ENCODE assay signal across 24 mouse cellular contexts in the genomic region with DNA sequence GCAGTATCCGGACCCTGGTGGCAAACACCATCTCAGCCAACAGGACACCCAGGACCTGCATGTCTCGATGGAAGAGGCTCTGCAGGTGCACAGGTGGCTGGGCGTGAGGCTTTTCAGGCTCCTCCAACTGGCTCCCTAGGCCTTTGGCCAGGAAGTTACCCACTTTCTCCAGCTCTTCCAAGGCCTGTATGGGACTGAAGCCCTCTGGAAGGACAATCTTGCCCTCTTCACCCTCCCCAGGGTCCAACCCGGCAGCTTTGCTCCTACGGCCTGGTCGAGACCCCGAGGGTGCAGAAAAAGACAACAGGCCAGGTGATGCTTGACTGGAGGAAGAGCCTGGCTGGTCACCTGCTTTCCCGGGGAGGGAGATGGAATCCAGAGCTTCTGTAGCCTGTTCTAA. TPM values are rescaled to one million over a fixed set of nuclear protein-coding genes. Genes with fewer than 3 reads are reported as not detected.
A peak's percentile ranks its signal among the peaks of the same experiment; 100 is the strongest.
DNase-seq lines count a peak whose midpoint lies in the region; ATAC-seq and TF ChIP-seq lines count a peak whose summit lies in the region.
"Had no signal": no experiment of that assay in that cellular context is flagged by ENCODE, and none has a peak within 500 bp of the region (broad histone marks: within the 10 kb centered on the region; RNA-seq: fewer than 3 reads in every experiment).

No protein-coding gene starts in this region.

- 0 out of 2 replicates have a peak, but pooled peaks cover 5% of the 10 kb centered on the region for H3K27me3 ChIP-seq in forebrain, embryonic 13.5 days
- no peaks in the 10 kb centered on the region for H3K27me3 ChIP-seq in forebrain, embryonic 11.5 days (ENCODE audit: control insufficient read depth, insufficient read depth, low read length)
- no peaks in the 10 kb centered on the region for H3K27me3 ChIP-seq in liver, embryonic 11.5 days (replicated peaks; ENCODE audit: control insufficient read depth, insufficient read depth, low read length)
- no peaks in the 10 kb centered on the region for H3K27me3 ChIP-seq in G1E (ENCODE audit: insufficient read depth, low read length)
- H3K27me3 ChIP-seq in liver, embryonic 14.5 days (ENCODE audit: control insufficient read depth, insufficient read depth, low read length), result no peaks in the 10 kb centered on the region
- H3K27me3 ChIP-seq: heart, embryonic 13.5 days; hindbrain, embryonic 12.5 days; Patski had no signal

- WGBS in forebrain, embryonic 13.5 days, result 89% methylated on average over 8 of the region's 8 CpGs
- WGBS in forebrain, embryonic 11.5 days, result 93% methylated on average over 8 of the region's 8 CpGs
- 92% methylated on average over 8 of the region's 8 CpGs for WGBS in liver, embryonic 11.5 days
- 86% methylated on average over 8 of the region's 8 CpGs for WGBS in liver, embryonic 14.5 days (ENCODE audit: insufficient replicate concordance)

- no peaks in the 10 kb centered on the region for H3K9me3 ChIP-seq in forebrain, embryonic 13.5 days (replicated peaks)
- no peaks in the 10 kb centered on the region for H3K9me3 ChIP-seq in forebrain, embryonic 11.5 days (ENCODE audit: control insufficient read depth, low read length)
- no peaks in the 10 kb centered on the region for H3K9me3 ChIP-seq in liver, embryonic 11.5 days (ENCODE audit: control insufficient read depth, low read length)
- H3K9me3 ChIP-seq in G1E (replicated peaks), result no peaks in the 10 kb centered on the region
- H3K9me3 ChIP-seq in liver, embryonic 14.5 days (ENCODE audit: control insufficient read depth, low read length), result no peaks in the 10 kb centered on the region
- H3K9me3 ChIP-seq: embryonic facial prominence, embryonic 10.5 days; forebrain, embryonic 12.5 days; heart, embryonic 13.5 days; hindbrain, embryonic 12.5 days had no signal

- no peak for TF ChIP-seq CTCF in G1E (IDR thresholded peaks at IDR 0.05; ENCODE audit: low read depth, low read length)
- no peak for TF ChIP-seq CTCF in liver, embryonic 14.5 days (IDR thresholded peaks at IDR 0.05; ENCODE audit: low read depth)

- H3K36me3 ChIP-seq in forebrain, embryonic 13.5 days (ENCODE audit: poor library complexity, severe bottlenecking), result peaks cover 41% of the 10 kb centered on the region
- H3K36me3 ChIP-seq in forebrain, embryonic 11.5 days (ENCODE audit: control insufficient read depth, insufficient read depth, low read length), result no peaks in the 10 kb centered on the region; the same call in 1 of the 2 replicates
- H3K36me3 ChIP-seq in liver, embryonic 11.5 days (ENCODE audit: control insufficient read depth, insufficient read depth, low read length), result peaks cover 20% of the 10 kb centered on the region
- peaks cover 62% of the 10 kb centered on the region for H3K36me3 ChIP-seq in G1E (replicated peaks)
- peaks cover 17% of the 10 kb centered on the region for H3K36me3 ChIP-seq in liver, embryonic 14.5 days (replicated peaks; ENCODE audit: control insufficient read depth, insufficient read depth, low read depth)

- TF ChIP-seq EP300 in liver, embryonic 14.5 days (IDR thresholded peaks at IDR 0.05; ENCODE audit: low read depth), result no peak

- H3K27ac ChIP-seq in forebrain, embryonic 13.5 days, result no peak overlapping the region
- H3K27ac ChIP-seq in forebrain, embryonic 11.5 days (ENCODE audit: low read depth, low read length), result no peak overlapping the region
- H3K27ac ChIP-seq in liver, embryonic 11.5 days (ENCODE audit: low read depth, low read length), result no peak overlapping the region; the same call in 1 of the 2 replicates
- H3K27ac ChIP-seq in liver, embryonic 14.5 days, result peak overlapping the region; percentile 4; the same call in 1 of the 2 replicates
- H3K27ac ChIP-seq: embryonic facial prominence, embryonic 10.5 days; forebrain, embryonic 12.5 days; heart, embryonic 13.5 days; hindbrain, embryonic 12.5 days; hindbrain, postnatal 0 days had no signal

- no peak overlapping the region for H3K4me2 ChIP-seq in forebrain, embryonic 13.5 days
- no peak overlapping the region for H3K4me2 ChIP-seq in forebrain, embryonic 11.5 days (ENCODE audit: low read depth, low read length, severe bottlenecking)
- no peak overlapping the region; the same call in none of the 2 replicates for H3K4me2 ChIP-seq in liver, embryonic 11.5 days
- H3K4me2 ChIP-seq in liver, embryonic 14.5 days (ENCODE audit: low read depth), result peak overlapping the region; percentile 89
- H3K4me2 ChIP-seq: forebrain, embryonic 12.5 days had no signal

- H3K4me1 ChIP-seq in forebrain, embryonic 13.5 days, result peaks cover 18% of the 10 kb centered on the region
- H3K4me1 ChIP-seq in forebrain, embryonic 11.5 days (replicated peaks; ENCODE audit: control insufficient read depth, insufficient read depth, low read length), result peaks cover 8% of the 10 kb centered on the region
- peaks cover 56% of the 10 kb centered on the region for H3K4me1 ChIP-seq in liver, embryonic 11.5 days (replicated peaks; ENCODE audit: control insufficient read depth, insufficient read depth, low read length)
- peaks cover 89% of the 10 kb centered on the region for H3K4me1 ChIP-seq in G1E (ENCODE audit: insufficient read depth, low read depth, low read length)
- H3K4me1 ChIP-seq in liver, embryonic 14.5 days (replicated peaks; ENCODE audit: control insufficient read depth in 2 of 2, insufficient read depth in 2 of 2, low read length in 1 of 2), result peaks cover 39 to 52% of the 10 kb centered on the region in 2 experiments

- no peak for DNase-seq in forebrain, embryonic 11.5 days (ENCODE audit: low spot score)
- DNase-seq in liver, embryonic 11.5 days (ENCODE audit: low spot score), result no peak
- no peak for DNase-seq in liver
- DNase-seq in G1E (ENCODE audit: low spot score), result no peak
- DNase-seq in liver, embryonic 14.5 days (ENCODE audit: low read depth in 3 of 3, low spot score in 3 of 3), result no peak
- DNase-seq in testis, postnatal 14 days (ENCODE audit: low spot score), result no peak
- DNase-seq: adrenal gland, postnatal 14 days; cerebellum, adult 18-20 months; cerebellum, postnatal 10 days; forebrain, postnatal 0 days; gastrocnemius, postnatal 14 days; heart, postnatal 36 days had no signal

- no peak overlapping the region for H3K4me3 ChIP-seq in forebrain, embryonic 13.5 days
- H3K4me3 ChIP-seq in forebrain, embryonic 11.5 days (ENCODE audit: low read depth, low read length), result no peak overlapping the region
- no peak overlapping the region for H3K4me3 ChIP-seq in liver, embryonic 11.5 days (ENCODE audit: low read depth, low read length)
- peak overlapping the region; percentile 68; the same call in 1 of the 2 replicates for H3K4me3 ChIP-seq in G1E (ENCODE audit: low read depth, low read length)
- H3K4me3 ChIP-seq in liver, embryonic 14.5 days (ENCODE audit: insufficient read depth in 1 of 2, low read depth in 2 of 2, low read length in 2 of 2), result peak overlapping the region in 1 of 2 experiments; percentile 10; a peak in 2 of 4 replicates
- H3K4me3 ChIP-seq: embryonic facial prominence, embryonic 10.5 days; forebrain, embryonic 12.5 days; heart, embryonic 13.5 days; hindbrain, embryonic 12.5 days had no signal

- no peak for ATAC-seq in forebrain, embryonic 13.5 days
- ATAC-seq in forebrain, embryonic 11.5 days (replicated peaks; ENCODE audit: low FRiP score), result no peak
- ATAC-seq in liver, embryonic 11.5 days (replicated peaks; ENCODE audit: low FRiP score), result no peak
- ATAC-seq in G1E (ENCODE audit: extremely low read depth, insufficient number of reproducible peaks, low FRiP score, poor library complexity, severe bottlenecking), result no peak
- ATAC-seq in liver, embryonic 14.5 days (ENCODE audit: insufficient read depth), result no peak
- ATAC-seq in megakaryocyte-erythroid progenitor cell, adult 5-6 weeks (replicated peaks; ENCODE audit: low FRiP score, low TSS enrichment, poor library complexity, severe bottlenecking), result no peak
- ATAC-seq: activated CD4-positive, CD25-positive, alpha-beta regulatory T cell, adult 4 months; forebrain, postnatal 0 days; hindbrain, postnatal 0 days; Patski had no signal

- H3K9ac ChIP-seq in forebrain, embryonic 13.5 days, result 0 out of 2 replicates have a peak overlapping the region, but pooled peaks have one; percentile 8
- no peak overlapping the region for H3K9ac ChIP-seq in forebrain, embryonic 11.5 days (ENCODE audit: low read length)
- peak overlapping the region; percentile 63; the same call in 1 of the 2 replicates for H3K9ac ChIP-seq in liver, embryonic 11.5 days (ENCODE audit: low read depth, low read length)
- H3K9ac ChIP-seq in liver, embryonic 14.5 days (replicated peaks), result no peak overlapping the region
- H3K9ac ChIP-seq: forebrain, postnatal 0 days; hindbrain, embryonic 12.5 days had no signal

RNA-seq across cellular contexts. Expression of gene Wdr81, which starts 2.4 kb away (rescaled TPM):
- 5.0 and 5.6 TPM in 2 replicates for polyA plus RNA-seq in forebrain, embryonic 13.5 days (2015; fragmentation: Nextera tagmentation; extraction: Ambion mirVana)
- polyA plus RNA-seq in forebrain, embryonic 11.5 days (2014; fragmentation: Nextera tagmentation; extraction: Ambion mirVana), result 6.3 and 6.5 TPM in 2 replicates
- 21.8 and 21.9 TPM in 2 replicates for polyA plus RNA-seq in liver, embryonic 11.5 days (2014; fragmentation: Nextera tagmentation; extraction: Ambion mirVana)
- total RNA-seq in G1E (2014; fragmentation: Nextera tagmentation), result 6.3 and 12.3 TPM in 2 replicates
- total RNA-seq in G1E (2017), result 15.0 and 17.4 TPM in 2 replicates
- polyA plus RNA-seq in G1E (2012), result 18.7 and 20.5 TPM in 2 replicates
- polyA plus RNA-seq in liver, embryonic 14.5 days (2012; rRNA removed), result 15.3 and 16.4 TPM in 2 replicates
- 14.6 and 15.8 TPM in 2 replicates for polyA plus RNA-seq in liver, embryonic 14.5 days (2014; fragmentation: Nextera tagmentation; extraction: Ambion mirVana)
- total RNA-seq in megakaryocyte-erythroid progenitor cell, adult 5-6 weeks (2014; fragmentation: Nextera tagmentation), result 24.6 and 32.2 TPM in 2 replicates
- total RNA-seq in megakaryocyte-erythroid progenitor cell, adult 5-6 weeks (2017), result 7.1 and 23.4 TPM in 2 replicates

RNA-seq across cellular contexts. Expression of gene Tlcd2, which starts 9.4 kb away (rescaled TPM):
- polyA plus RNA-seq in forebrain, embryonic 13.5 days (2015; fragmentation: Nextera tagmentation; extraction: Ambion mirVana), result 1.4 and 1.9 TPM in 2 replicates
- polyA plus RNA-seq in forebrain, embryonic 11.5 days (2014; fragmentation: Nextera tagmentation; extraction: Ambion mirVana), result 9.5 TPM in 2 replicates
- polyA plus RNA-seq in liver, embryonic 11.5 days (2014; fragmentation: Nextera tagmentation; extraction: Ambion mirVana), result 29.8 and 33.0 TPM in 2 replicates
- total RNA-seq in G1E (2014; fragmentation: Nextera tagmentation), result 1.7 TPM in 1 of 2 replicates, not detected in the other
- total RNA-seq in G1E (2017), result 0.58 and 1.8 TPM in 2 replicates
- polyA plus RNA-seq in G1E (2012), result not detected in 2 replicates
- polyA plus RNA-seq in liver, embryonic 14.5 days (2012; rRNA removed), result 7.3 and 8.2 TPM in 2 replicates
- polyA plus RNA-seq in liver, embryonic 14.5 days (2014; fragmentation: Nextera tagmentation; extraction: Ambion mirVana), result 11.9 and 13.0 TPM in 2 replicates
- total RNA-seq in megakaryocyte-erythroid progenitor cell, adult 5-6 weeks (2014; fragmentation: Nextera tagmentation), result 13.8 and 19.9 TPM in 2 replicates
- total RNA-seq in megakaryocyte-erythroid progenitor cell, adult 5-6 weeks (2017), result 9.5 and 14.7 TPM in 2 replicates

RNA-seq across cellular contexts. Expression of gene Serpinf2, which starts 12.7 kb away (rescaled TPM):
- 0.42 TPM in 1 of 2 replicates, not detected in the other for polyA plus RNA-seq in forebrain, embryonic 13.5 days (2015; fragmentation: Nextera tagmentation; extraction: Ambion mirVana)
- not detected in 2 replicates for polyA plus RNA-seq in forebrain, embryonic 11.5 days (2014; fragmentation: Nextera tagmentation; extraction: Ambion mirVana)
- polyA plus RNA-seq in liver, embryonic 11.5 days (2014; fragmentation: Nextera tagmentation; extraction: Ambion mirVana), result 321 and 377 TPM in 2 replicates
- total RNA-seq in G1E (2014; fragmentation: Nextera tagmentation) (not detected in 2 replicates), G1E (2017) (0.33 and 0.41 TPM in 2 replicates)
- 0.03 TPM in 1 of 2 replicates, not detected in the other for polyA plus RNA-seq in G1E (2012)
- polyA plus RNA-seq in liver, embryonic 14.5 days (2012; rRNA removed), result 474 and 506 TPM in 2 replicates
- polyA plus RNA-seq in liver, embryonic 14.5 days (2014; fragmentation: Nextera tagmentation; extraction: Ambion mirVana), result 304 and 336 TPM in 2 replicates
- total RNA-seq in megakaryocyte-erythroid progenitor cell, adult 5-6 weeks (2014; fragmentation: Nextera tagmentation), result 1.3 TPM in 1 of 2 replicates, not detected in the other
- total RNA-seq in megakaryocyte-erythroid progenitor cell, adult 5-6 weeks (2017), result not detected in 2 replicates
- total RNA-seq: adrenal gland, adult 18-20 months; gastrocnemius, postnatal 14 days; heart, postnatal 36 days had no signal
- polyA plus RNA-seq: activated CD4-positive, CD25-positive, alpha-beta regulatory T cell, adult 4 months; embryonic facial prominence, embryonic 10.5 days; embryonic facial prominence, embryonic 14.5 days; forebrain, embryonic 12.5 days; forebrain, postnatal 0 days; heart, postnatal 0 days; hindbrain, embryonic 12.5 days; hindbrain, postnatal 0 days had no signal

RNA-seq across cellular contexts. Expression of gene Serpinf1, which starts 29.6 kb away (rescaled TPM):
- polyA plus RNA-seq in forebrain, embryonic 13.5 days (2015; fragmentation: Nextera tagmentation; extraction: Ambion mirVana), result 15.5 and 19.0 TPM in 2 replicates
- polyA plus RNA-seq in forebrain, embryonic 11.5 days (2014; fragmentation: Nextera tagmentation; extraction: Ambion mirVana), result 53.6 and 69.3 TPM in 2 replicates
- 217 and 224 TPM in 2 replicates for polyA plus RNA-seq in liver, embryonic 11.5 days (2014; fragmentation: Nextera tagmentation; extraction: Ambion mirVana)
- total RNA-seq in G1E (2014; fragmentation: Nextera tagmentation) (not detected in 2 replicates), G1E (2017) (0.38 TPM in 1 of 2 replicates, not detected in the other)
- polyA plus RNA-seq in G1E (2012), result not detected in 2 replicates
- 104 and 128 TPM in 2 replicates for polyA plus RNA-seq in liver, embryonic 14.5 days (2012; rRNA removed)
- polyA plus RNA-seq in liver, embryonic 14.5 days (2014; fragmentation: Nextera tagmentation; extraction: Ambion mirVana), result 145 and 166 TPM in 2 replicates
- 0.59 TPM in 1 of 2 replicates, not detected in the other for total RNA-seq in megakaryocyte-erythroid progenitor cell, adult 5-6 weeks (2014; fragmentation: Nextera tagmentation)
- 0.47 and 6.4 TPM in 2 replicates for total RNA-seq in megakaryocyte-erythroid progenitor cell, adult 5-6 weeks (2017)

RNA-seq across cellular contexts. Expression of gene Prpf8, which starts 34.5 kb away (rescaled TPM):
- 56.3 and 63.2 TPM in 2 replicates for polyA plus RNA-seq in forebrain, embryonic 13.5 days (2015; fragmentation: Nextera tagmentation; extraction: Ambion mirVana)
- 133 TPM in 2 replicates for polyA plus RNA-seq in forebrain, embryonic 11.5 days (2014; fragmentation: Nextera tagmentation; extraction: Ambion mirVana)
- polyA plus RNA-seq in liver, embryonic 11.5 days (2014; fragmentation: Nextera tagmentation; extraction: Ambion mirVana), result 105 and 119 TPM in 2 replicates
- 537 and 539 TPM in 2 replicates for total RNA-seq in G1E (2014; fragmentation: Nextera tagmentation)
- total RNA-seq in G1E (2017), result 147 and 150 TPM in 2 replicates
- 55.3 and 90.1 TPM in 2 replicates for polyA plus RNA-seq in G1E (2012)
- polyA plus RNA-seq in liver, embryonic 14.5 days (2012; rRNA removed), result 34.2 and 38.1 TPM in 2 replicates
- polyA plus RNA-seq in liver, embryonic 14.5 days (2014; fragmentation: Nextera tagmentation; extraction: Ambion mirVana), result 34.2 and 42.2 TPM in 2 replicates
- total RNA-seq in megakaryocyte-erythroid progenitor cell, adult 5-6 weeks (2014; fragmentation: Nextera tagmentation), result 160 and 198 TPM in 2 replicates
- 118 and 144 TPM in 2 replicates for total RNA-seq in megakaryocyte-erythroid progenitor cell, adult 5-6 weeks (2017)

Comparison
In these comparisons a context has a peak if more than half of its experiments do, and no peak if none do; other contexts are left out.
1. H3K9ac ChIP-seq: peak in forebrain, embryonic 13.5 days (single experiment) and liver, embryonic 11.5 days (single experiment); none in forebrain, embryonic 11.5 days (single experiment) and liver, embryonic 14.5 days (single experiment).
2. RNA of gene Serpinf2, which starts 12.7 kb away (polyA plus RNA-seq): 304 to 506 TPM in liver, embryonic 14.5 days and 321 to 377 TPM in liver, embryonic 11.5 days; 0.03 TPM in G1E, 0.42 TPM in forebrain, embryonic 13.5 days and not detected in forebrain, embryonic 11.5 days; every median in the first group is over 100 times any median in the second.